Mouse (Mus musculus): ENCODE results near the gene Sept5. TPM values are rescaled to one million over a fixed set of nuclear protein-coding genes. Genes with fewer than 3 reads are reported as not detected.

Gene Sept5
- polyA plus RNA-seq (2012; rRNA removed) = 44.7 and 46.4 TPM in 2 replicates

- DNase-seq (ENCODE audit: low spot score) = peak; percentile 65
Measured at GRCm38 (mm10) chr16:18629390-18630231, at the start of gene Sept5. TSS of gene Sept5 (minus strand) at chr16:18629954.

- no peak for DNase-seq (ENCODE audit: low spot score)
Measured at GRCm38 (mm10) chr16:18679112-18679511, 49.4 kb upstream of the Sept5 start.

GRCm38 (mm10) chr16:18677746-18678679 is 48.3 kb upstream of the Sept5 start:
- peak; percentile 59 for DNase-seq (ENCODE audit: low spot score)

- DNase-seq (ENCODE audit: low spot score) = no peak
Measured at GRCm38 (mm10) chr16:18673005-18673404, 43.3 kb upstream of the Sept5 start.

GRCm38 (mm10) chr16:18672027-18672426 is 42.3 kb upstream of the Sept5 start:
- no peak for DNase-seq (ENCODE audit: low spot score)

GRCm38 (mm10) chr16:18669914-18670313 is 40.2 kb upstream of the Sept5 start:
- DNase-seq (ENCODE audit: low spot score) = no peak

- no peak for DNase-seq (ENCODE audit: low spot score)
Measured at GRCm38 (mm10) chr16:18658597-18658996, 28.8 kb upstream of the Sept5 start.

- no peak for DNase-seq (ENCODE audit: low spot score)
Measured at GRCm38 (mm10) chr16:18655372-18656098, 25.8 kb upstream of the Sept5 start.

GRCm38 (mm10) chr16:18653290-18654160 is 23.8 kb upstream of the Sept5 start:
- no peak for DNase-seq (ENCODE audit: low spot score)

- no peak for DNase-seq (ENCODE audit: low spot score)
Measured at GRCm38 (mm10) chr16:18649126-18649525, 19.4 kb upstream of the Sept5 start.

- no peak for DNase-seq (ENCODE audit: low spot score)
Measured at GRCm38 (mm10) chr16:18645329-18645728, 15.6 kb upstream of the Sept5 start.

GRCm38 (mm10) chr16:18644485-18644884 is 14.7 kb upstream of the Sept5 start:
- DNase-seq (ENCODE audit: low spot score) = no peak

GRCm38 (mm10) chr16:18643406-18643998 is 13.7 kb upstream of the Sept5 start:
- DNase-seq (ENCODE audit: low spot score) = no peak

GRCm38 (mm10) chr16:18642897-18643296 is 13.1 kb upstream of the Sept5 start:
- DNase-seq (ENCODE audit: low spot score) = no peak

GRCm38 (mm10) chr16:18642291-18642690 is 12.5 kb upstream of the Sept5 start:
- peak; percentile 8 for DNase-seq (ENCODE audit: low spot score)

GRCm38 (mm10) chr16:18639382-18639929 is 9.7 kb upstream of the Sept5 start:
- DNase-seq (ENCODE audit: low spot score) = no peak

GRCm38 (mm10) chr16:18638396-18638795 is 8.6 kb upstream of the Sept5 start:
- peak; percentile 2 for DNase-seq (ENCODE audit: low spot score)

- DNase-seq (ENCODE audit: low spot score) = peak; percentile 3
Measured at GRCm38 (mm10) chr16:18636804-18637203, 7.0 kb upstream of the Sept5 start.

- DNase-seq (ENCODE audit: low spot score) = peak; percentile 3
Measured at GRCm38 (mm10) chr16:18636401-18636800, 6.6 kb upstream of the Sept5 start.

- DNase-seq (ENCODE audit: low spot score) = peak; percentile 14
Measured at GRCm38 (mm10) chr16:18633333-18633732, 3.6 kb upstream of the Sept5 start.

Data from urinary bladder, adult 2 months (tissue).